Mouse (Mus musculus) heart, adult 2 months (tissue): ENCODE measurements at regions not wholly inside any gene's neighbourhood (a gene's known extent, or its start where the extent isn't known, plus 50 kb on each side); places are given as distances from the start of the nearest gene placed in this dataset.

Experiments used
- DNase-seq, 2 experiments: peaks; one replicate each; pipeline ENCODE4 v3.0.0; 2021
- H3K27ac ChIP-seq: fragments of 200-600 bp; 2 replicates; pipeline ENCODE4 v1.8.1; 2022
- H3K27me3 ChIP-seq: fragments of 200-500 bp; 2 replicates; pipeline ENCODE4 v1.6.1; 2012; ENCODE audit warnings: mild to moderate bottlenecking, low read length, inconsistent platforms, mixed read lengths; ENCODE audit not compliant: control insufficient read depth, insufficient read depth
- H3K36me3 ChIP-seq: fragments of 200-500 bp; 2 replicates; pipeline ENCODE4 v1.6.1; 2012; ENCODE audit warnings: low read length, inconsistent platforms; ENCODE audit not compliant: control insufficient read depth, insufficient read depth
- H3K4me1 ChIP-seq: fragments of 200-500 bp; 2 replicates; pipeline ENCODE4 v1.6.1; 2011; ENCODE audit warnings: low read length; ENCODE audit not compliant: control insufficient read depth, insufficient read depth
- H3K4me3 ChIP-seq: fragments of 200-600 bp; 2 replicates; pipeline ENCODE4 v1.8.1; 2022
- H3K79me2 ChIP-seq: fragments of 200-500 bp; replicated peaks from 2 replicates; pipeline ENCODE4 v1.6.1; 2012; ENCODE audit warnings: mild to moderate bottlenecking, inconsistent platforms, low read length, moderate library complexity, mixed read lengths; ENCODE audit not compliant: control insufficient read depth, insufficient read depth
- H3K9ac ChIP-seq: fragments of 200-500 bp; 2 replicates; pipeline ENCODE4 v1.6.1; 2012; ENCODE audit warnings: low read depth, mild to moderate bottlenecking, control low read depth, inconsistent platforms, low read length, mixed read lengths
- CTCF ChIP-seq: fragments of 200-600 bp; IDR thresholded peaks from 2 replicates; pipeline ENCODE4 v1.8.1; 2022; ENCODE audit warnings: antibody characterized with exemption, mild to moderate bottlenecking, moderate library complexity
- EP300 ChIP-seq: fragments of 200-500 bp; IDR thresholded peaks from 2 replicates; pipeline ENCODE4 v1.6.1; 2011; ENCODE audit warnings: low read depth, low read length, control low read depth; ENCODE audit not compliant: insufficient read depth
- POLR2A ChIP-seq: fragments of 200-500 bp; IDR thresholded peaks from 2 replicates; pipeline ENCODE4 v1.6.1; 2011; ENCODE audit warnings: mild to moderate bottlenecking, low read depth, low read length, control low read depth; ENCODE audit not compliant: insufficient read depth
- WGBS: fragments of 180-500 bp; shearing (Covaris S2); methylation state at CpG from one replicate; pipeline ENCODE4 v1.1.7; 2018; 5-methylcytosine and 5-hydroxymethylcytosine counted together
- intact Hi-C: fragments of 180-260 bp; cut with DNase I; formaldehyde crosslinking; loops from one replicate; pipeline ENCODE4 v1.15.1; 2025

- Histone ChIP-seq H3K4me1 (no peaks in the 10 kb centered on the region), H3K27me3 (no peaks in the 10 kb centered on the region), H3K36me3 (no peaks in the 10 kb centered on the region), H3K79me2 (no peaks in the 10 kb centered on the region), H3K27ac (no peak overlapping the region), H3K9ac (no peak overlapping the region), H3K4me3 (no peak overlapping the region)
- 69% methylated on average over 1 of the region's 1 CpGs for WGBS
- DNase-seq, result no peak
- TF ChIP-seq POLR2A, result no peak
- TF ChIP-seq EP300, result no peak
- no peak for TF ChIP-seq CTCF
- intact Hi-C loops, result no loop called here
Observed at GRCm38 (mm10) chr12:77168367-77168766, 69.6 kb upstream of the Fut8 start.

- Histone ChIP-seq H3K4me1 (no peaks in the 10 kb centered on the region), H3K79me2 (no peaks in the 10 kb centered on the region), H3K9ac (no peak overlapping the region), H3K4me3 (no peak overlapping the region), H3K36me3 (no peaks in the 10 kb centered on the region), H3K27me3 (no peaks in the 10 kb centered on the region), H3K27ac (no peak overlapping the region)
- TF ChIP-seq POLR2A (no peak), EP300 (no peak), CTCF (no peak)
- intact Hi-C loops, result no loop called here
- DNase-seq, result no peak
- 52% methylated on average over 2 of the region's 2 CpGs for WGBS
Observed at GRCm38 (mm10) chr12:77156698-77157097, 81.2 kb upstream of the Fut8 start.

- Histone ChIP-seq H3K4me3 (no peak overlapping the region), H3K27ac (no peak overlapping the region), H3K36me3 (no peaks in the 10 kb centered on the region), H3K9ac (no peak overlapping the region), H3K4me1 (no peaks in the 10 kb centered on the region), H3K27me3 (no peaks in the 10 kb centered on the region), H3K79me2 (no peaks in the 10 kb centered on the region)
- DNase-seq, result no peak
- TF ChIP-seq POLR2A, result no peak
- TF ChIP-seq EP300, result no peak
- TF ChIP-seq CTCF, result no peak
- intact Hi-C loops, result no loop called here
- 70% methylated on average over 6 of the region's 6 CpGs for WGBS
Observed at GRCm38 (mm10) chr12:77155626-77156025, 82.3 kb upstream of the Fut8 start.

- H3K4me3 ChIP-seq, result no peak overlapping the region
- H3K27me3 ChIP-seq, result no peaks in the 10 kb centered on the region
- DNase-seq, result no peak
- H3K4me1 ChIP-seq, result no peaks in the 10 kb centered on the region
- WGBS, result 76% methylated on average over 2 of the region's 2 CpGs
- no peak overlapping the region for H3K9ac ChIP-seq
- no peak overlapping the region for H3K27ac ChIP-seq
- no peak for TF ChIP-seq CTCF
- no peak for TF ChIP-seq EP300
- TF ChIP-seq POLR2A, result no peak
- intact Hi-C loops, result no loop called here
- H3K36me3 ChIP-seq, result no peaks in the 10 kb centered on the region
- no peaks in the 10 kb centered on the region for H3K79me2 ChIP-seq
Observed at GRCm38 (mm10) chr12:77151471-77151870, 86.5 kb upstream of the Fut8 start.

- intact Hi-C loops, result no loop called here
- no peaks in the 10 kb centered on the region for H3K4me1 ChIP-seq
- H3K27me3 ChIP-seq, result no peaks in the 10 kb centered on the region
- H3K36me3 ChIP-seq, result no peaks in the 10 kb centered on the region
- no peak overlapping the region for H3K9ac ChIP-seq
- no peak for TF ChIP-seq POLR2A
- TF ChIP-seq EP300, result no peak
- TF ChIP-seq CTCF, result no peak
- no peak overlapping the region for H3K27ac ChIP-seq
- DNase-seq, result no peak
- no peak overlapping the region for H3K4me3 ChIP-seq
- no peaks in the 10 kb centered on the region for H3K79me2 ChIP-seq
Observed at GRCm38 (mm10) chr12:77149835-77150234, 88.1 kb upstream of the Fut8 start.

GRCm38 (mm10) chr12:77148146-77148545 is 89.8 kb upstream of the Fut8 start:
- TF ChIP-seq POLR2A, result no peak
- TF ChIP-seq CTCF, result no peak
- TF ChIP-seq EP300, result no peak
- no peak for DNase-seq
- peaks cover 2% of the 10 kb centered on the region; the same call in 1 of the 2 replicates for H3K4me1 ChIP-seq
- no peak overlapping the region for H3K27ac ChIP-seq
- H3K9ac ChIP-seq, result no peak overlapping the region
- 83% methylated on average over 2 of the region's 2 CpGs for WGBS
- H3K27me3 ChIP-seq, result no peaks in the 10 kb centered on the region
- no peak overlapping the region for H3K4me3 ChIP-seq
- no peaks in the 10 kb centered on the region for H3K79me2 ChIP-seq
- intact Hi-C loops, result no loop called here
- H3K36me3 ChIP-seq, result no peaks in the 10 kb centered on the region
